ENCODE assay signal across 8 mouse cellular contexts in the genomic region with DNA sequence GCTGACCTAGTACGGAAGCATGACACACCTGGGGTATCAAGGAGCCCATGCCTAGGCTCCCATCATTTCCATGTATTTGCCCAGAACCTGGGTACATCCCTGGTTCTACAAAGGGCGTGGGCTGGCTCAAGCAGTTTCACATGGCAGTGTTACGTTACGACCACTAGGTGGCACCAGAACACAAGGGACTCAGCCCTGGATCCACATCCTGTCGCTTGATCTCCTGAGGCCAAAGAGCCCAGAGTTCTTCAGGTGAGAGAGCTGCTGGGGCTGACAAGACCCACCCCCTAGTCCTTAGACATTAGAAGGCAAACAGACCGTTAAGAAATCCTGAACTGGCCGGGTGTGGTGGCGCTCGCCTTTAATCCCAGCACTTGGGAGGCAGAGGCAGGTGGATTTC. TPM values are rescaled to one million over a fixed set of nuclear protein-coding genes. Genes with fewer than 3 reads are reported as not detected.
DNase-seq lines count a peak whose midpoint lies in the region; ATAC-seq and TF ChIP-seq lines count a peak whose summit lies in the region.

No protein-coding gene starts in this region.

- DNase-seq in adrenal gland, postnatal 10 days: peak; percentile 82
- peak; percentile 78 for DNase-seq in embryo, embryonic 9.5 days (ENCODE audit: extremely low spot score)
- peak; percentile 71 to 73 for DNase-seq in heart, adult 2 months
- DNase-seq in kidney, adult 9 months: peak; percentile 81
- DNase-seq in liver, adult 2 months (ENCODE audit: extremely low read depth, low read depth, low spot score): peak; percentile 61
- peak; percentile 89 for DNase-seq in naive thymus-derived CD4-positive, alpha-beta T cell, adult 2 months (ENCODE audit: low read depth)

- H3K4me1 ChIP-seq in heart, adult 2 months (ENCODE audit: control insufficient read depth, insufficient read depth, low read length): no peaks in the 10 kb centered on the region; the same call in 1 of the 2 replicates
- no peaks in the 10 kb centered on the region for H3K4me1 ChIP-seq in liver, adult 2 months (ENCODE audit: control insufficient read depth, insufficient read depth, low read length)
- no peaks in the 10 kb centered on the region for H3K4me1 ChIP-seq in testis, adult 2 months (ENCODE audit: control insufficient read depth, insufficient read depth, low read length)

- ATAC-seq in CD4-positive, CD25-positive, alpha-beta regulatory T cell, adult 4 months: peak; percentile 95

- no peaks in the 10 kb centered on the region for H3K36me3 ChIP-seq in heart, adult 2 months (ENCODE audit: control insufficient read depth, insufficient read depth, low read length)
- peaks cover 8% of the 10 kb centered on the region; the same call in 1 of the 2 replicates for H3K36me3 ChIP-seq in liver, adult 2 months (ENCODE audit: control insufficient read depth, insufficient read depth, low read length)
- no peaks in the 10 kb centered on the region for H3K36me3 ChIP-seq in testis, adult 2 months (ENCODE audit: control insufficient read depth, insufficient read depth, low read length)

- TF ChIP-seq CTCF in heart, adult 2 months (IDR thresholded peaks at IDR 0.05): peak; percentile 94
- peak; percentile 97 for TF ChIP-seq CTCF in liver, adult 2 months (IDR thresholded peaks at IDR 0.05; ENCODE audit: low read depth, low read length)
- TF ChIP-seq CTCF in testis, adult 2 months (IDR thresholded peaks at IDR 0.05; ENCODE audit: control insufficient read depth, insufficient read depth, insufficient replicate concordance, low read depth, low read length): peak; percentile 99

- no peak for TF ChIP-seq POLR2A in heart, adult 2 months (IDR thresholded peaks at IDR 0.05; ENCODE audit: insufficient read depth, low read depth, low read length)
- no peak for TF ChIP-seq POLR2A in liver, adult 2 months (IDR thresholded peaks at IDR 0.05; ENCODE audit: extremely low read depth, insufficient read depth, low read length)
- no peak for TF ChIP-seq POLR2A in testis, adult 2 months (IDR thresholded peaks at IDR 0.05; ENCODE audit: control insufficient read depth, low read depth, low read length)

- no peaks in the 10 kb centered on the region for H3K79me2 ChIP-seq in heart, adult 2 months (replicated peaks; ENCODE audit: control insufficient read depth, insufficient read depth, low read length)
- H3K79me2 ChIP-seq in liver, adult 2 months (ENCODE audit: control insufficient read depth, insufficient read depth, low read length): no peaks in the 10 kb centered on the region

- WGBS in heart, adult 2 months: 13% methylated on average over 9 of the region's 9 CpGs
- WGBS in liver, adult 2 months: 21% methylated on average over 9 of the region's 9 CpGs

- no peak overlapping the region for H3K9ac ChIP-seq in heart, adult 2 months (ENCODE audit: low read depth, low read length)
- H3K9ac ChIP-seq in liver, adult 2 months (ENCODE audit: low read depth, low read length): no peak overlapping the region

- H3K4me3 ChIP-seq in heart, adult 2 months: no peak overlapping the region
- no peak overlapping the region for H3K4me3 ChIP-seq in liver, adult 2 months (ENCODE audit: insufficient read depth, low read depth, low read length)
- no peak overlapping the region for H3K4me3 ChIP-seq in testis, adult 2 months (ENCODE audit: control insufficient read depth, low read depth, low read length)

- intact Hi-C loops in heart, adult 2 months (cut with DNase I): loop anchor here (5.0 kb wide), 4 partner anchors 44 to 184 kb away; no protein-coding TSS in a partner anchor

- H3K27me3 ChIP-seq in heart, adult 2 months (ENCODE audit: control insufficient read depth, insufficient read depth, low read length): no peaks in the 10 kb centered on the region
- H3K27me3 ChIP-seq in liver, adult 2 months (ENCODE audit: control insufficient read depth, insufficient read depth, low read length): no peaks in the 10 kb centered on the region
- H3K27me3 ChIP-seq in testis, adult 2 months (ENCODE audit: control insufficient read depth, insufficient read depth, low read length): no peaks in the 10 kb centered on the region

- TF ChIP-seq EP300 in heart, adult 2 months (IDR thresholded peaks at IDR 0.05; ENCODE audit: insufficient read depth, low read depth, low read length): peak; percentile 99

- H3K27ac ChIP-seq in heart, adult 2 months: no peak overlapping the region
- H3K27ac ChIP-seq in liver, adult 2 months (replicated peaks; ENCODE audit: insufficient read depth, low read depth, low read length): no peak overlapping the region
- no peak overlapping the region for H3K27ac ChIP-seq in testis, adult 2 months (ENCODE audit: control insufficient read depth, insufficient read depth, low read depth, low read length)

RNA-seq across cellular contexts. Expression of gene Eif4g3, which starts 24.6 kb away (rescaled TPM):
- 10 to 100 TPM; 42.5 to 49.0 TPM for polyA plus RNA-seq in CD4-positive, CD25-positive, alpha-beta regulatory T cell, adult 4 months (2017; shearing (Covaris generic))
- 10 to 100 TPM; 72.1 to 93.7 TPM for total RNA-seq in adrenal gland, postnatal 10 days (2021)
- total RNA-seq in heart, adult 2 months (2021): 10 to 100 TPM; 39.7 to 43.7 TPM
- 24.8 and 29.1 TPM in 2 replicates for polyA plus RNA-seq in heart, adult 2 months (2012; rRNA removed)
- total RNA-seq in liver, adult 2 months (2014; rRNA removed): 9.7 and 11.9 TPM in 2 replicates
- 11.8 and 17.0 TPM in 2 replicates for polyA plus RNA-seq in liver, adult 2 months (2012; rRNA removed)
- polyA plus RNA-seq in testis, adult 2 months (2012; rRNA removed): 251 and 280 TPM in 2 replicates
